Mouse (Mus musculus) spleen, adult 18-20 months (tissue): ENCODE results near the gene Krtap11-1.

Experiments
- DNase-seq, 2 experiments: peaks; one replicate each; pipeline ENCODE4 v3.0.0; 2022; ENCODE audit warnings: mixed read lengths in 2 of 2

Gene Krtap11-1

DNA sequence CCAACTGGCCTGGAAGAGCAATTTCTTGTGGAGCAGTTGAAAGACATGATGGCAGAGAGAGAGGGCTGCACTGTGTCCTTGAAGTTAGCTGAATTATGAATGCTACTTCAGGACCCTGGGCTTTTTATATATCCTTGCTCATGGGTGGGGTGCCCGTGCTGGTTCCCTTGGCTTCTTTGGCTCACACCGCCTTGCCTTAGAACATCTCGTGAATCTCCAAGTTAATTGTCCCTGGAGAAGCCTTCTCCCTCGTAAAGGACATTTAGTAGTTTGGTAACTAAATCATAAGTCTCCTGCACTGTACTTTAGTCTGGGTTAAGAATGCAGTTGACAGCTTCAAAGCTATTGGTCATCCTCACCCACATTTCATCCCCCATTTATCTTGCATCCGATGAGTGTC, at the start of gene Krtap11-1:
TSS of gene Krtap11-1 (minus strand) at position 101 of the 400 bp plus-strand sequence.
- no peak for DNase-seq

GRCm38 (mm10) chr16:89618190-89618589, 47.2 kb upstream of the Krtap11-1 start:
- no peak for DNase-seq

- no peak for DNase-seq
Observed at GRCm38 (mm10) chr16:89617251-89617650, 46.3 kb upstream of the Krtap11-1 start.

DNA sequence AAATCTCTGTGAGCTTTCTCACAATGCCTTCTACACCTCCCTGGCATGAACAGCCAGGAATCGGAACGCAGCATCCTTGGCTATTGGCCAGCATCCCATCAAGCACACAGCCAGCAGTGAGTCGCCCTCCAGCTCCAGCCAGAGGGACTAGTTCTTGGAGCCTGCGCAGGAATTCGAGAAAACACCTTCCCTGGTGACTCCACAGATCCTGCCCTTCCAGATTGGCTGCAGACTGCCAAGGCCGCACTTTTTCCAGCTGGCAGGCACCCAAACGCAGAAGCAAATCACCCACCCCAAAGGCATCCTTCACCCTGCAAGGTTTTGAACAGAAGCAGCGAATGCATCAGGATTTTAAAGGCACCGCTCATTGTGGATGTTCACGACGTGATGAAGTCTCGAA, 42.7 kb upstream of the Krtap11-1 start:
- no peak for DNase-seq

GRCm38 (mm10) chr16:89608791-89609185, 37.8 kb upstream of the Krtap11-1 start:
- no peak for DNase-seq

DNA sequence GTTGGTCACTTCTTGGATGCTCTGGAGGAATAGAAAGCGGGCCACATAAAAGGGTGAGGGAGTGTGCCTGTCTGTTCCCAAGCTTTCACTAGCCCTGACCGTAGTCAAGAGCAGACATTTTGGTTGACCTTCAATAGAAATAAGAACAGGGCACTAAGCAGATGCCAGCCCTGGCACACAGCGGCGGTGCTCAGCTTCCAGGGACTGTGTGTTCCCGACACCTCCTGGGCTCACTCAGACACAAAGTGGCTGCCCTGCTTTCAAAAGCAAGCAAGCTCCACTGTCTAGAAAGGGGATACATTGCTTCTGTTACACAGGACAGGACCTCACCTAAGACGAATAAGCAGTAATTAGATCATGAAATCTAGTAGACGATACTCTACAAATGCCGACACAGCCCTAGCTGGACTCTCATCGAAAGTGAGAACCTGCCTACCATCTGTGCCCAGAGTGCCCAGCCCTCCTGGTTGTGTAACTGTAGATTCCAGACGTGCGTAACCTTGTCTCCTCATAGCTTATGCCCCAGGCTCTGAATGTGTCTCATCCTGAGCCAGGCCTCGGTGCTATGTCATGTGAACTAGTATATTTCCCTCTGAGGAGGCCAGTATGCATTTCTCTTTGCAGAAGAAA, 37.3 kb upstream of the Krtap11-1 start:
- DNase-seq: no peak

DNA sequence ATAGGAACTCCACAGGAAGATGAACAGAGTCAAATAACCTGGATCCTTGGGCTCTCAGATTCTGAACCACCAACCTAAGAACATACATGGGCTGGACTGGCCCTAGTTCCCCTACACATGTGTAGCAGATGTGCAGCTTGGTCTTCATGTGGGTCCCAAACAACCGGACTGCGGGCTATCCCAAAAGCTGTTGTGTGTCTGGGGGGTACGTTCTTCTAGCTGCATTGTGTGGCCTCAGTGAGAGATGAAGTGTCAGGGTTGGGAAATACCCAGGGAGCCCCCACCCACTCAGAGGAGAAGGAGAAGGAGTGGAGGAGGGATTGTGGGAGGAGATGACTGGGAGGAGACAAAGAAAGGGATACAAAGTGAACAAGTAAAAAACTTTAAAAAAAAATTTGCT, 36.0 kb upstream of the Krtap11-1 start:
- no peak for DNase-seq

DNA sequence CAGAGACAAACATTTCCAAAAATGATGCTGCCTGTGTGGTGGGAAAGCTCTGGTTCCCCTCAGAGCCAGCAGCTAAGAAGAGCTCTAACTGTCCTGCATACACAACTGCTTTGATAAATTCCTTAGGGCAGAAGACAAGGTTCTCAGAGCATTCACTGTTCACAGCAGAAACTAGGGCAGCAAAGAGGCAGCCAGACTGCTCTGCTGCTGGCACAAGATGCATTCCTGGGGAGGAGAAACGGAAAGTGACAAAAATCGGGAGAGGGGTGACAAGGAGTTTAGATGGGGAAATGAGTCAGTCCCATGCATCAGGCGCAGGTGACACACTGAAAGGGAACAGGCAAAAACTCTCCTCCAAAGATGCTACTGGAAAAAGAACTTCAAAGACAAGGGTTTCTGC, 16.2 kb upstream of the Krtap11-1 start:
- no peak for DNase-seq

GRCm38 (mm10) chr16:89585604-89586508, 14.9 kb upstream of the Krtap11-1 start:
- DNase-seq: no peak

GRCm38 (mm10) chr16:89581658-89582057, 10.7 kb upstream of the Krtap11-1 start:
- no peak for DNase-seq

- no peak for DNase-seq
Observed at GRCm38 (mm10) chr16:89570516-89570915, 467 bp downstream of the Krtap11-1 start.

GRCm38 (mm10) chr16:89569136-89569535, 1.8 kb downstream of the Krtap11-1 start:
- no peak for DNase-seq

DNA sequence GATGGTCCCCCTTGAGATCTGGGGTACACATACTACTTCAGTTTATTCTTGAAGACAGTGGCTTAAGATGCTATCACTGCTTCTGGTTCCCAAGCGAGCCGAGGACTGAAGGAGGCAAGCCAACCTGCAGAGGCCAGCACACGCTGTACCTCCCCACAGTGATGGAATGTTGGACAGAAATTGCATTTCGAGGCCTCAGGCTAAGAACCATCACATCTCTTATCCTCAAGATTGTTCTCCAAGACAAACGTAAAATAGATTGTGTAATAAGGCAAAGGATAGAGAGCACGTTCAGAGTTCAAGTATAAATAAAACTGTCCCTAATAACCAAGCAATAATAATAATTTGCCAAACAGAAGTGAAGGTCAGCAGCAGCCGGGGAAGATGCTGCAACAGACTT, 2.8 kb downstream of the Krtap11-1 start:
- DNase-seq: no peak

- DNase-seq: no peak
Observed at GRCm38 (mm10) chr16:89550298-89550697, 20.7 kb downstream of the Krtap11-1 start.

- DNase-seq: no peak
Observed at GRCm38 (mm10) chr16:89538031-89538484, 32.9 kb downstream of the Krtap11-1 start.

DNA sequence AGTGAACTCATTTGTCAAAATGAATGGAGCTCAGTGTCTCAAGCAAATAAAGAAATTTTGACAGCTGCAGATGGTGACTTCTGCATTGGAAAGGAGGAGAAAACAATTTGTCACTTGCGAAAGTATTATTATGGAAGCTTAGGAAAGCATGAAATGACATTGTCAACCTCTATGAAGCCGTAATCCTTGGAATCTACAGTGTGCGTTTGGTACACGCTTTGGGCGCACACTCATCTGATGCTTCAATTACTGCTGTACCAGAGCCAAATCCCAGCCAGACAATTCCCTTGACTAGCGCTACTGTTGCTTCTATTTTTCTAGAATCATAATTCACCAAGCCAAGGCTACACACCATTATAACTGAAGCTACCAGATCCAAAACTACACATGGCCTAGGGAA, 33.6 kb downstream of the Krtap11-1 start:
- no peak for DNase-seq

GRCm38 (mm10) chr16:89530547-89530946, 40.4 kb downstream of the Krtap11-1 start:
- no peak for DNase-seq

- no peak for DNase-seq
Observed at GRCm38 (mm10) chr16:89529846-89530245, 41.1 kb downstream of the Krtap11-1 start.

- DNase-seq: no peak
Observed at GRCm38 (mm10) chr16:89528380-89528779, 42.6 kb downstream of the Krtap11-1 start.

DNA sequence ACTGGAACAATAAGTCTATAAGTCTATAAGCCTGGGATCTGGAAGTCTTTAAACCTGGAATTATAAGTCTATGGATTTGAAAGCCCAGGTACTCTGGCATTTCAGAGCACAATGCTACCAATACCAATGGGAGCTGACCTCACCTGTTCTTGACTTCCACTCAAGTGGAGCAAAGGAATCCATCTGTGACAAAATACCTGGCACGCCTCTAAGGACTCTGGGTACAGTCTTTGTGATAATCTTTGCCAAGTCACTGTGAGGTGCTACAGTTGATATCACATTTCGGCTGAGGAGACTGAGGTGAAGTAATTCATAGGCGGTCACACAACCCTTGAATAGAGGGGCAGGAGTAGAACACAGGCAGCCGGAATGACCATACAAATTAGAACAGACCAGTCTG, 50.0 kb downstream of the Krtap11-1 start:
- DNase-seq: no peak

DNA sequence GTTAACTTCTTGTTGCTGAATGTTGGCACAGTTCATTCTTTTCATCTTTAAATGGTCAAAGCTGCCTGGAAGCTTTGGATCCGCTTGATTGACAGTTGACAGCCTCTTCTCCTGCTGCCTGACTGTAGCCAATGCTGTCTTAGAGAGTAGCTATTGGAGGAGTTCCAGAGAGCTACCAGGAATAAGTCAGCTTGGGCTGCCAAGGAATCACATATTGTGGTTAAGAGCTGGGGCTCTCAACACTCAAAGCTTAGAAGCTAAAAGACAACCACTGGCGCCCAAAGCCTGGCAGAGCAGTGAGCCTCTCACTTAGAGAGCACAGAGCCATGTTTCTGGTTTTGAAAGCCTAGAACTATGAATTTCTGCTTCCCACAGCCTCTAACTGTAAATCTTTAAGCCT, 50.4 kb downstream of the Krtap11-1 start:
- no peak for DNase-seq
